Mouse (Mus musculus): Measurements from ENCODE around the gene Slc12a7.

Slc12a7 gene

DNA sequence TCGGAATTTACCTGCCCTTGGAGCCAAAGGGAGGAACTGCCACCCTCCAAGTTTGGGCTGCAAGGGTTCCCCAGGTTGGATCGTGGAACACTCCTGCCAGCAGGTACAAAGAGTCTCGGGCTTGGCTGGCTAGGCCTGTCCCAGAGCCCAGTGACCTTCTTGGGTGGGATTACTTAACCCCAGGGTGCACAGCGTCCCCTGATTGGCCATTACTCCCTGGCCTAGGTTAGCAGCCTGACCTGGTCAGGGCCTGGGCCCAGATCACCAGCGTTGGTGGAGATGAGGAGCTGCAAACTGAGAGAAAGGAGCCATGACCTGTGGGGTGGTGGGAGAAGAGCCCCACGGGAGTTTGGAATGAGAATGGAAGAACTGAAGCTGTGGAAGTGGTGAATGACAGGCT is 30.0 kb downstream of the Slc12a7 start:
- DNase-seq (ENCODE audit: extremely low spot score, low spot score) = no peak

- DNase-seq (ENCODE audit: extremely low spot score, low spot score) = peak; percentile 93
These were observed 30.8 kb downstream of the Slc12a7 start for GRCm38 (mm10) chr13:73763439-73764255.

DNA sequence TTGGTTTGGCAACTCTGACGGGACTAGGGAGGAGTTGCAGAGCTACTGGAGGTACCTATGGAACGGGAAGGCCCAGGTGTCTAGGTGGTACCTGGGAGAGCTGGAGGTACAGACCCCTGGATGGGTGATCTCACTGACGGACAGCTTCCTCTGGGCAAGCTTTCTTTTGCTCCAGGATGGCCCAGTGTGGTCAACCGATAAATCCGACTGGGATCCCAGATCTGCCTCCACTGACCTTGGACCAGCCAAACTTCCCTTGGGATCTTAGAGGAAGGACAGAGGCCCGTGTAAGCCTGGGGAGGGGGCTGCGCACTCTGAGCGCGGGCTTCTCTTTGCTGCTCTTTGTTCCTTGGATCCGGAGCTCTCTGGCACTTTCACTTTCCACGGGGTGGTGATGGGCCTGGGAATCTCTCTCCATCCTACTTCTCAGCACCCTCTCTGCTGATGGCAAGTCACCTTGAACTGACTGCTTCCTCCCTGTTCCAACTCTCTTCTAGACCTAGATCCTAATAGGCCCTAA is 31.4 kb downstream of the Slc12a7 start:
- DNase-seq (ENCODE audit: extremely low spot score, low spot score) = no peak

- no peak for DNase-seq (ENCODE audit: extremely low spot score, low spot score)
These were observed 32.5 kb downstream of the Slc12a7 start for GRCm38 (mm10) chr13:73765393-73765792.

- DNase-seq (ENCODE audit: extremely low spot score, low spot score) = no peak
These were observed 34.3 kb downstream of the Slc12a7 start for GRCm38 (mm10) chr13:73767224-73767623.

DNA sequence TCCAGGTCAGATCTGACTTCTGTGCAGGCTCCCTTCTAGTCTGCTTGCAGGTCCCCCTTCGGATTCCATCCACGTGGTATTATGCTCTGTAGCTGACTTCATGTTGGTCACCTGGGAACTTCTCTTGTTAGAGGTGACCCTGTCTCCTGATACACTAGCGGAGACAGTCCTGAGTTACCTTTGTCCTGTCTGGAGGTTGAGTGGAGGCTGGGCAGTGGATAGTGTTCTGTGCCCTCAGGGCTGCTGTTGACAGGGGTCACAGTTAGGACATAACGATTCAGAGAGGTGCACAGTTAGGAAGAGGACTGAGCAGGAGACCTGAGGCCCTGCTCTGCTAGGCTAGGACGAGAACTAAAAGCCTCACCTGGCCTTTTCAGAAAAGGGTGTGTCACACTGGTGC is 34.9 kb downstream of the Slc12a7 start:
- no peak for DNase-seq (ENCODE audit: extremely low spot score, low spot score)

GRCm38 (mm10) chr13:73768311-73768710 is 35.4 kb downstream of the Slc12a7 start:
- no peak for DNase-seq (ENCODE audit: extremely low spot score, low spot score)

DNA sequence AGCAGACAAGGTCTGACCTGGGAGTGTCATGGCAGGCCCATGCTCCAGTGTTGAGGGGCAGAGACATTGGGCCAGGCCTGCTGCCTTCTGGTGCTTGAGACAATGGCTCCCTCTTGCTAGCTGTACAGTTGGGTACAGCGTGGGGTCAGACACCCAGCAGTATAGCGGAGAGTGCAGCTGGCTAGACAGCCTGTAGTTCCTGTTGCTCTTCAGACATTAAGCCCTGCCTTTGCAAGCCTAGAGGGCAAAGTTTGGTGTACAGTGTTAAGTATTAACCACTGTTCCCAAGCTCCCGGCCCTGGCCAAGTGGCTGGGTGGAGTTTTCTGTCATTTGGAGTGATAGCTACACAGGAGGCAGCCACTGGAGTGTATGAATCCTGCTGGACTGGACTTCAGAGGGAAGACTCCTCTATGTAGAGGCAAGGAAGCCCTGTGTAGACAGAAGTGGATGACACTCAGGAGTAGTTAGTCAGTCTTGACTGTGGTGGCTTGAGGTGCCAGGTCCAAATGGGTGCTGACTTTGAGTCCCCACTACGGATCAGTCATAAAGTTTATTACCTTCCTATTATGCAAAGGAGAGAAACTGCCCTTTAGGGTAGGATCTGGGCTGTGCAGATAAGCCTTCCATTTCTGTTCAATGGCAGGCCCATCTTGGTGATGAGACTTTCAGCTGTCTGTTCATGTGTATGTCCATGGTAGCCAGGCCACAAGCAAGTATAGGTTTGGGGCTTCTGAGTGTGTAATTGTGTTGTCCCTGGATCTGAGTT is 37.2 kb downstream of the Slc12a7 start:
- DNase-seq (ENCODE audit: extremely low spot score, low spot score) = no peak

DNA sequence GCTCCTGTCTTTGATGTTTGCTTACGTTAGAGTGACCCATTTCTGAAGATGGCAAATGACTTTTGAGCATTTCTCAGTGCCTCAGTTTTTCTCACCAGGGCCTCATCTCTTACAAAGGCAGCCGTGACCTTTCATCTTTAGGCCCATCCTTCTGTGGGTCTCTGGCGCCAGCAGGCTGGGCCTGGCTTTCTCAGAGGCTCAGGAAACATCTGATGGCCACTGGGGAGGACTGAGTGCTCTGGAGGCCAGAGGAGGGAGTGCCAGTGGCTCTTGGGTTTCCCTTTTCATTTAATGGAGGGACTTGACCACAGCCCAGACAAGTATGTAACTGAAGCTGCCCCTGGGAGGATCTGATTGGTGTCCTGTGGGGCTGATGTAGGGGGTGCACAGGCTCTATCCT is 38.2 kb downstream of the Slc12a7 start:
- DNase-seq (ENCODE audit: extremely low spot score, low spot score) = no peak

- DNase-seq (ENCODE audit: extremely low spot score, low spot score) = no peak
These were observed 39.8 kb downstream of the Slc12a7 start for GRCm38 (mm10) chr13:73772655-73773054.

DNA sequence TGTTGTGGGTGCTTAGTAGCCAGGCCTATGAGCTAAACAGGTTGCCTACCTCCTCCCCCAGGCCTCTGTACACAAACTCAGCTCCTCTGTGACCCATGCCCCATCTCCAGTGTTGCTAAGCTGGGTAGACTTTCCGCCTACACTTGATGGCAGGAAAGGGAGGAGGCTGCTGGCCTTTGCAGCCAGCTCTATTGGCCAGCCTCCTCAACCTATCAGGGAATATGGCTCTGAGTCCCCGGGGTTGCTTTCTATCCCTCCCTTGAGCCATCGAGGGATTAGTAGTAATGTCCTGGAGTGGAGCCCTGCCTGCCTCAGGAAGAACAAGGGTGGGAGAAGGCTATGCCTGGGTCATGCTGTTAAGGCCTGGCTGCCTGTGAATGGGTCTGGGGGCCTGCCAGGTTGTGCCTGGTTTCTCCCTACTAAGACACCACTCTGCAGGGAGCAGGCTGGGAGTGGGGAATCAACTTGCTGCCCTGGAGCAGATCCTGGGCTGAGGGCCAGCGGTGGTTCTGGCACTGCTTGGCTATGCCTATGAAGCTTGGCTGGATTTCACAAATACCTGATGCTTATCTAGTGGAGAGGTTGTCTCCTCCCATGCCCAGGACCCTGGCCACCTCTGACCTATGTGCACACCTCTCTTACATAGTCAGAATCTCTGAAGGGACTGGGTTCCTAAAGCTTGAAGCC is 40.8 kb downstream of the Slc12a7 start:
- DNase-seq (ENCODE audit: extremely low spot score, low spot score) = no peak

GRCm38 (mm10) chr13:73775786-73776185 is 42.9 kb downstream of the Slc12a7 start:
- DNase-seq (ENCODE audit: extremely low spot score, low spot score) = no peak

DNA sequence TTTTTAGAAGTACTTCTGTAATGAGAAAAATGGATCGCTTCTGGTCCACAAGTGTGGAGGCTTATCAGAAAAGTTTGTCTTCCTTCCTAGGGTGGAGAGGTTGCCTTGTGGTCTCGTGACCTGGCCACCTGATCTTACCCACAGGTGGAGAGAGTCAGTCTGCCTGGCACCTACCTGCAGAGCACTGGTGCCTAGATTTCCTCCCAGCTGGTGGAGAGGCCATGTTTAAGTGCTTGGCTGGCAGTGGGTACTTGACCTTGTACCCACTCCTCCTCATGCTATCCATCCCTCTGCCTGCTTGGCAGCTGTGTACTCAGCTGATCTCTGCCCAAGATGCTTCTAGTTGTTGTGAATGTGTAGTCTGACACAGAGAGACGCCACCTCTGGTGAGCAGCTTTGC is 44.7 kb downstream of the Slc12a7 start:
- DNase-seq (ENCODE audit: extremely low spot score, low spot score) = no peak

DNA sequence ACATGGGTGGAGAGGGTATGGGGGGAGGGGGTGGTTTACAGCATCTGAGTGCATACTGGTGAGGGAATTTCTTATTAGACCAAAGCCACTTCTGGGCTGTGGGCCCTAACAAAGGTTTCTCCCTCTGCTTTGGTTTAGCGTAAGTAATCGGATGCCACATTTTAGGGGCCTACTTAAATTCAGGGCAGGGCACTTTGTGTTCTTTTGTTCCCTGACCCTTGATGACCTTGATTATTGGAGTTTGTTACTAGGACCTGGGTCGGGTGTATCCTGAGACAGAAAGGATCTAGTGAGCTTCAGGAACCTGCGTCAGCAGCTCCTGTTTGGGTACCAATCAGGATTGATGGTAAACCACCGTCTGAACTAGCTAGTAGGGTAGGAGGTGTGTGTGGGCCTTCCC is 49.6 kb downstream of the Slc12a7 start:
- no peak for DNase-seq (ENCODE audit: extremely low spot score, low spot score)

- DNase-seq (ENCODE audit: extremely low spot score, low spot score) = no peak
These were observed 59.3 kb downstream of the Slc12a7 start for GRCm38 (mm10) chr13:73792176-73792575.

GRCm38 (mm10) chr13:73793171-73793570 is 60.3 kb downstream of the Slc12a7 start:
- no peak for DNase-seq (ENCODE audit: extremely low spot score, low spot score)

- DNase-seq (ENCODE audit: extremely low spot score, low spot score) = no peak
These were observed 66.2 kb downstream of the Slc12a7 start for GRCm38 (mm10) chr13:73799110-73799509.

DNA sequence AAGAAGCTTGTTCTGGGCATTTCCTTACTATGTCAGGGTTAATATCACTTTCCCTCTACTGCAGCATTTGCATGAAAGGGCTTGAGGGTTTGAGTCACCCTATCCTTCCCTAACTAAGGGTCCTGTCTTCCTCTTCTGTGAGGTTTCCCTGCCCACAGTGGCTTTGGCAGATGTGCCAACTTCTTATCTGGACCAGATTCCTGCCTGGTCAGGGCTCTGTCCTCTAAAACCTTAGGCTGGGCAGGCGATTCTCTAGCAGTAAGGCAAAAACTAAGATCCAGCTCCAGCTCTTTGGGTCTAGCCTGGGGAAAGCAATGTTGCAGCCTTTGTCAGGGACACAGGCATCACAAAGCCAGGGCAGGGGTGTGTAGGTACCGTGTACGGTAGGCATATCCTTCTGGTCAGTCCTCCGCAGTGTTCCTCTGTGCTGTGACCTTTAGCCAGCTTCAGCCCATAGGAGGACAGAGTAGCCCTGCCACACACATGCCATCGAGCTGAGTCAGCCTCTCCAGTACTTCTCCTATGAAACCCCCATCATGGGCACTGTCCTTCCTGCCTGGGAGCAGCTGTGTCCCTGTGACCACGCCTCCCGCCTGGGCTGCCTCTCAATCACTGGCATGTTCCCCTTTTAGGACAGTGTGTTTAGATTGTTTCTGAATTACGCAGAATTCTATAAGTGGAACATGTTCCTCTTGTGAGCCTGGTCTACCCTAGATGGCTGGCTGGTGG is 70.7 kb downstream of the Slc12a7 start:
- no peak for DNase-seq (ENCODE audit: extremely low spot score, low spot score)

DNA sequence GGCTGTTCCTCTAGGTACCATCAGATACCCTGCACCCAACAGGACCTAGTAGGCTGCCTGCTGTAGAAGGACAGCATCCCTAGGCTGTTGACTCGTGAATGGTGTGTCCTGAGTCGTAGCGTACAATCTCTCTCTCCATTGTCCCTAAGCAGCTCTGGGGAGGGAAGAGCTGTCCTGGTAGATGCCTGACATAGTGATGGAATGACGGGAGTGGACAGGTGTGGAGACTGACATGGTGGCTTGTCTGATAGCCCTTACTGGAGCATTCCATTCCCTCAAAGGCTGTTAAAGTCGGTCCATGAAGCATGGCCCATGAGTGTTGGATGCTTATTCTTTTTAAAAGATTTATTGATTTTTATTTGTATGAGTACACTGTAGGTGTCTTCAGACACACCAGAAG is 72.0 kb downstream of the Slc12a7 start:
- DNase-seq (ENCODE audit: extremely low spot score, low spot score) = no peak

- DNase-seq (ENCODE audit: extremely low spot score, low spot score) = no peak
These were observed 80.0 kb downstream of the Slc12a7 start for GRCm38 (mm10) chr13:73812936-73813335.

DNA sequence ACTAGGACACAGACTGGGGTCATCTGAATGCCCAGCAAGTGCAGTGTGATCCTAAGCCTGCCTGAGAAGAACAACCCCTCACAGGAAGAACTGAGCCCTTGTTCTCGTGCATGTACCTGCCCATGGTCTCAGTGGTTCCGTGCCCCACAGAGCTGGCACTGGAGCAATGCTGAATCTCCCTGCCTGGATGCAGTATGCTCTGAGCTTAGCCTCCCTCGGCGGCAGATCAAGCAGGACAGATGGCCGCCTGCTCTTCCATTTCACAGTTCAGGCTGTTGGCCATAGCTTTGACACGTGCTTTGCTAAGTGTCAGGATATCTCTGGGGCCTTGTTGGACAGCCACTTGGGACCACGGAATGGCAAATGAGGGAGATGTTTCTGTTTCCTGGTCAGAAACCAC is 81.3 kb downstream of the Slc12a7 start:
- DNase-seq (ENCODE audit: extremely low spot score, low spot score) = no peak

All from neural tube, embryonic 10.5 days (tissue).